Mouse (Mus musculus): ENCODE data around the gene Pacrg. TPM values are rescaled to one million over a fixed set of nuclear protein-coding genes. Genes with fewer than 3 reads are reported as not detected.

The Pacrg gene
- polyA plus RNA-seq, 1 experiment from 2014 or later = 1.0 TPM

DNA sequence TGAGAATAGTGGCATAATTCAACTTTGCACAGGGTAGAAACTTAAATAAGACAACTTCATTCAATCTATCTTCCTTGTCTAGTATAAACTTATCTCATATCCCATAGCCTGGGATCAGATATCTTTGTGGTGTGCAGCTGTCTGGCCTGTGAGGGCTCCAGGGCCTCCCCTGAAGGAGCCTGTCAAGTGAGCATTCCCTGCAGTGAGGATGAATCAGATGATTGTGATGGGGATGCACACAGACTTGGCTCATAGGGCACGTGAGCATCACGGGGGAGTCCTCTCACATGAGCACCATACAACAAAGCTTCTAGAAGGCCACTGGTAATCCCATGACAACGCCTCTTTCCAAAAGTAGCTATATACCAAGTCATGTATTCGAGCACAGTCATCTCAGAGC is 291.1 kb downstream of the Pacrg start:
- Histone ChIP-seq H3K36me3 (no peaks in the 10 kb centered on the region), H3K4me2 (no peak overlapping the region), H3K9ac (no peak overlapping the region), H3K27ac (no peak overlapping the region), H3K9me3 (replicated peaks) (no peaks in the 10 kb centered on the region), H3K27me3 (no peaks in the 10 kb centered on the region), H3K4me1 (replicated peaks) (peaks cover 23% of the 10 kb centered on the region), H3K4me3 (no peak overlapping the region)
- ATAC-seq (replicated peaks; ENCODE audit: insufficient number of reproducible peaks, insufficient read depth, low FRiP score, low read depth) = no peak
- WGBS = 86% methylated on average over 4 of the region's 4 CpGs

DNA sequence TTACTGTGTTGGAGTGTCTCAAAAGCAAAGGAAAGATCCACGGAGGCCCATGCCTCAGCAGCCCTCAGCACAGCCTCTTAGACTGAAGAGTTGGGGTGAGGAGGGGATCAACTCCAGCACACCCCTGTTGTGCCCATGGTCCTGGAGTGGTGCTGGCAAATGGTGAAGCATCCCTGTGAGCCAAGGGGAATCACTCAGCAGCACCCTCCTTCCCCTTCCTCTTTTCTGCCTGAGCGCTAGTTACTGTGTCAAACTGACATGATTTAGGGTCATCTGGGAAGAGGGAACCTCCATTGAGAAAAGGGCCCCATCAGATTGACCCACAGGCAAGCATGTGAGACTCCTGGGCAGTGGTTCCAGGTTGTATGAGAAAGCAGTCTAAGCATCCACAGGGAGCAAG is 299.3 kb downstream of the Pacrg start:
- no peaks in the 10 kb centered on the region for H3K36me3 ChIP-seq
- 66% methylated on average over 2 of the region's 2 CpGs for WGBS
- H3K4me2 ChIP-seq = no peak overlapping the region
- H3K9me3 ChIP-seq (replicated peaks) = no peaks in the 10 kb centered on the region
- H3K9ac ChIP-seq = no peak overlapping the region
- no peak overlapping the region for H3K4me3 ChIP-seq
- H3K27ac ChIP-seq = no peak overlapping the region
- no peaks in the 10 kb centered on the region for H3K27me3 ChIP-seq
- ATAC-seq (replicated peaks; ENCODE audit: insufficient number of reproducible peaks, insufficient read depth, low FRiP score, low read depth) = no peak
- no peaks in the 10 kb centered on the region for H3K4me1 ChIP-seq (replicated peaks)

DNA sequence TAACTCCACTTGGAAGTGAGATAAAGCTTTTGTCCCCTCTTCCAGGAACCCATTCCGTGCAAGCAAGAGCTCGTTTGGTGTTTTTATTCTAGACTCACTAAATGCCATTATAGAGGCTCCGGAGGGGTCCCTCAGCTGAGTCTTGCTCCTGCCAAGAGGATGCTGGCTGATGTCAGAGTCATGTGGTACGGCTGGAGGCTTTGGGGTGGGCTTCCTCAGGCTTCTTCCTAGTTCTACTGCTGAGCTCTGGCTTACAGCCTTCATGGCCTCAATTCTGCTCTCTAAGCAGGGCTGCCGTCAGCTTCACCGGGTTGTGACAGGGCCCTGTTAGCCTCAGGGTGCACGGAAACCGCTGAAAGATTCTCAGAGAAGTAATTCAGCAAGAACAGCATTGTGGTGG is 305.9 kb downstream of the Pacrg start:
- Histone ChIP-seq H3K36me3 (no peaks in the 10 kb centered on the region), H3K4me2 (no peak overlapping the region; the same call in 1 of the 2 replicates), H3K4me1 (replicated peaks) (peaks cover 6% of the 10 kb centered on the region), H3K9me3 (replicated peaks) (no peaks in the 10 kb centered on the region), H3K27me3 (no peaks in the 10 kb centered on the region), H3K9ac (no peak overlapping the region), H3K4me3 (no peak overlapping the region), H3K27ac (no peak overlapping the region)
- 51% methylated on average over 8 of the region's 8 CpGs for WGBS
- no peak for ATAC-seq (replicated peaks; ENCODE audit: insufficient number of reproducible peaks, insufficient read depth, low FRiP score, low read depth)

DNA sequence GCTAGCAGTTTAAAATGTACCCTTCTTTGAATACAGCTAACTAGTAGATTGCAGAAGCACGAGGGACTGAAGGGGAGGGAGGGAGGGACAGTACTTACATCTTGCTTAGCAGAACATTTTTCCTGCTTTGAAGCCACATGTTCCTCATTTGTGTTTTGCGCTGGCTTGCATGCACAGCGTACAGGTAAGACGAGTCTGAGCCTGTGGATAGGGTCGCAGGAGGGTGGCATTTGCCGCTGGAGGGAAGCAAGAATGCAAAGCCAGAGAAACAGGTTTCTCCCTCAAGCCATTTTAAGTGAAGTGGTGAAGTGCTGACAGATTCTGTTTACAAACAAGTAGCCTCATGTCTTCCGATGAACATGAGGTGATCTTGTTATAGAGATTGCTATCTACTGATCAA is 306.6 kb downstream of the Pacrg start:
- no peaks in the 10 kb centered on the region for H3K27me3 ChIP-seq
- no peak for ATAC-seq (replicated peaks; ENCODE audit: insufficient number of reproducible peaks, insufficient read depth, low FRiP score, low read depth)

DNA sequence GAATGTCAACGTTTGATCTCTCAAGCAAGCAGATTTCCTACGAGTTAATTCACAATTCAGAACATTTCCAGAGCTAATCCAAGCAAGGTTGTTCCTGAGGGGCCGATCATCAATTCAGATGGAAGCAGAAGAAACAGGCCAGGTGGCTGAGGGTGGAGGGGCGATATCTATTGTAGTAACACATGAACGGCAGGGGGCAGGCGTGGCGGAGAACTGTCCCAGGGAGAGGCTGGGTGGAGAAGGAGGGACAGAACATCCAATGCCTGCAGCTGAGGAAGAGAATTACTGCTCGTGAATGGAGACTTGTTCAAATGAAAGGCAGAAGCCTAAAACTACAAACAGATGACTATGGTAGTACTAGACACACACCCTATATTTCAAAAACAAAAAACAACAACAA is 309.1 kb downstream of the Pacrg start:
- no peak overlapping the region for H3K4me2 ChIP-seq
- no peak for ATAC-seq (replicated peaks; ENCODE audit: insufficient number of reproducible peaks, insufficient read depth, low FRiP score, low read depth)

More for the DNA sequence above, 306.6 kb downstream of the Pacrg start:
- H3K4me1 ChIP-seq (replicated peaks) = peaks cover 6% of the 10 kb centered on the region
- H3K27ac ChIP-seq = no peak overlapping the region
- no peaks in the 10 kb centered on the region for H3K9me3 ChIP-seq (replicated peaks)
- no peak overlapping the region for H3K9ac ChIP-seq
- no peak overlapping the region for H3K4me2 ChIP-seq
- no peaks in the 10 kb centered on the region for H3K36me3 ChIP-seq
- no peak overlapping the region for H3K4me3 ChIP-seq
- WGBS = 64% methylated on average over 7 of the region's 7 CpGs

DNA sequence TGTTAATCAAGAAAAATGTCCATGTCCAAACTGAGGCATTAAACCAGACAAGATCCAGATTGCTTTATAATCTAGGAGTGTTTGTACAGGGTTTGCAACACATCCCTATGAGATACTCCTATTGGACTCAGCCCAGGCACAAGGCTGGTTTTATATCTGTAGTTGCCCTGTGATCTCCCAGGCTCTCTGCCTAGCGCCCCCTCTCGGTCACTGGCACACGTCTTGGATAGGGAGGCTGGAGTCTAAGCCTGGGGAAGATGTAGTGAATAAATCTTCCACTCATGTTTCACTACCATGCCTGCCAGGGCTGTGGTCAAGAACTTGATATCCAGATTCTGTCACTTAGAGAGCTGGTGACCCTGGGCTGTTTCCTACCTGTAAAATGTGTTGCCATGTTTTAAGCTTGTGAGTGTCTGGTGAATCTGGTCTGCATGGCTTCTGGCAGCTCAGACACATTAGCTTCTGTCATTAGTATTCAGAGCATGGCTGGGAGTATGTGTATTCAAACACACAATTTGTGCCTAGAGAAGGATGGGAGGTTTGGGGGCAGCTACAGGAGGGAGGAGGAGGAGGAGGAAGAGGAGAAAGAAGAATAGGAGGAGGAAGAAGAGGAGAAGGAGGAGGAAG is 310.7 kb downstream of the Pacrg start:
- Histone ChIP-seq H3K9ac (no peak overlapping the region), H3K4me2 (no peak overlapping the region), H3K27me3 (no peaks in the 10 kb centered on the region), H3K27ac (no peak overlapping the region), H3K4me1 (replicated peaks) (peaks cover 6% of the 10 kb centered on the region), H3K36me3 (no peaks in the 10 kb centered on the region), H3K9me3 (replicated peaks) (no peaks in the 10 kb centered on the region), H3K4me3 (no peak overlapping the region)
- no peak for ATAC-seq (replicated peaks; ENCODE audit: insufficient number of reproducible peaks, insufficient read depth, low FRiP score, low read depth)
- 64% methylated on average over 3 of the region's 3 CpGs for WGBS

More for the DNA sequence above, 309.1 kb downstream of the Pacrg start:
- Histone ChIP-seq H3K9ac (no peak overlapping the region), H3K27ac (no peak overlapping the region), H3K4me3 (no peak overlapping the region), H3K27me3 (no peaks in the 10 kb centered on the region), H3K9me3 (replicated peaks) (no peaks in the 10 kb centered on the region), H3K36me3 (no peaks in the 10 kb centered on the region), H3K4me1 (replicated peaks) (peaks cover 6% of the 10 kb centered on the region)
- 39% methylated on average over 8 of the region's 8 CpGs for WGBS

DNA sequence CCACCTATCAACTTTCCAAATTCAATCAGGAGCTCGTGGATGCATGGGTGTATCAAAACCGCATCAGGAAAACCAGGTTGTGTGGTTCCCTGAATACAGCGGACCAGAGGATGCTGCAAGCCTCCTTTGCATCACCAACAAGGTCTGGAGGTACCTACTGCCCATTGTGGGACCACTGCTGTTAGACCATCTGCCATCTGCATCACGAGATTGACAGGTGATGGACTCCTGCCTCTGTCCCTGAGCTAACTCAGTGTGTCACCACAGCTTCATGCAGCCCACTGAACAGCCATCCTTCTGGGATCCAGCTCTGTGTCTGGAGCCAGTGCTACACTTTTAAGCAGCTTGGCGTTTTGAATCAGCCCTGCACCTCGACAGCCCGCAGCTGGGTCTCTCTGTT is 318.8 kb downstream of the Pacrg start:
- no peak overlapping the region for H3K4me3 ChIP-seq
- WGBS = 86% methylated on average over 7 of the region's 7 CpGs
- no peak overlapping the region for H3K9ac ChIP-seq
- ATAC-seq (replicated peaks; ENCODE audit: insufficient number of reproducible peaks, insufficient read depth, low FRiP score, low read depth) = no peak
- no peak overlapping the region for H3K4me2 ChIP-seq
- no peaks in the 10 kb centered on the region for H3K36me3 ChIP-seq
- H3K4me1 ChIP-seq (replicated peaks) = peaks cover 4% of the 10 kb centered on the region; the same call in 1 of the 2 replicates
- no peak overlapping the region for H3K27ac ChIP-seq
- no peaks in the 10 kb centered on the region for H3K9me3 ChIP-seq (replicated peaks)
- no peaks in the 10 kb centered on the region for H3K27me3 ChIP-seq

DNA sequence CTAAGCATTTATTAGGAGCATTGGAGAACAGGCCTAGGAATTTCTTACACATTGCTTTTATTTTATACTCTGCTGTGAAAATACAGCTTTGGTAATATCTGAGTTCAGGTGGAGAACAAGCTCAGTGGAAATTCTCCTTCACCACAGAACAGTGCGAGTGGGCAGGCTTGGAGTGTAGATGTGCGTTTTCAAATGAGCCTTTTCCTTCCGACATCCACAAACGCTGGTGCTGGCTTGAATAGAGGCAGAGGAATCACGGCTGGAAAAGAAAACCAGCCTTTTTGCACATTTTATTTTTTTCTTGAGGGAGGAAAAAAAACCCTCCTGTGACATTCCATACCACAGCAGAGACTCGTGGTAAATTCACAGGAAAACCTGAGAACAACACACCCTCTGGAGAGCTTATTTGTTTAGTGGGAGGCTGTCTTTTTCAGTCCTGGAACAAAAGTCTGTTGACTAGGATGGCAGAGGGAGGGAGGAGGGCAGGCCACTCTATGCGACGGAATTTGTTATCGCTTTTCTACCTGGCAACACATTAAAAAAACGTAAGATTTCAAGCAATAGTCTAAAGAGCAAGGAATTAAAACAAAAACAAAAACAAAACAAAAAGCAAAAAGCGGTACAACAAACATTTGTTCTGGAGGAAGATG is 320.5 kb downstream of the Pacrg start:
- Histone ChIP-seq H3K4me3 (no peak overlapping the region), H3K4me2 (no peak overlapping the region; the same call in 1 of the 2 replicates), H3K9ac (no peak overlapping the region), H3K9me3 (replicated peaks) (no peaks in the 10 kb centered on the region), H3K36me3 (no peaks in the 10 kb centered on the region), H3K27me3 (no peaks in the 10 kb centered on the region), H3K4me1 (replicated peaks) (peaks cover 4% of the 10 kb centered on the region; the same call in 1 of the 2 replicates), H3K27ac (no peak overlapping the region)
- ATAC-seq (replicated peaks; ENCODE audit: insufficient number of reproducible peaks, insufficient read depth, low FRiP score, low read depth) = no peak
- 48% methylated on average over 11 of the region's 11 CpGs for WGBS

DNA sequence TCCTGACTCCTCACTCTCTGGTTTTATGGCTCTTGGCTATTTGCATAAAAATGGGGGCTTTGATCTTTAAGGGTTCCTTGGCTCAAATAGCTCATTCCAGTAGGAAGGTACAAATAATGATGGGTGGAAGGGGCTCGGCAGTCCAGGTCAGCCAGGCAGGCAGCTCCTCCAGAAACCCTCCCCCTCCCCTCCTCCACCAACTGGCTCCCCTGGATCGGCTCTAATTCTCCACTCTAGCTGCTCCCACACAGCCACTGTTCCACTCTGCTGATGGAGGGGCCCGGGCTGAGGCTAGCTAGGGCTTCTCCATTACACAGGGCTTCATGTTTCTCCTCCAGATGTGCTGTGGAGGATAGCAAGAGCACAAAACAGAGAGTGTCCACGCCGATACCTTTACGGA is 325.3 kb downstream of the Pacrg start:
- H3K36me3 ChIP-seq = no peaks in the 10 kb centered on the region
- no peak overlapping the region for H3K4me2 ChIP-seq
- WGBS = 69% methylated on average over 6 of the region's 6 CpGs
- no peak overlapping the region for H3K27ac ChIP-seq
- H3K9ac ChIP-seq = no peak overlapping the region
- no peaks in the 10 kb centered on the region for H3K27me3 ChIP-seq
- no peak overlapping the region for H3K4me3 ChIP-seq
- no peaks in the 10 kb centered on the region for H3K4me1 ChIP-seq (replicated peaks)
- ATAC-seq (replicated peaks; ENCODE audit: insufficient number of reproducible peaks, insufficient read depth, low FRiP score, low read depth) = no peak
- H3K9me3 ChIP-seq (replicated peaks) = no peaks in the 10 kb centered on the region

DNA sequence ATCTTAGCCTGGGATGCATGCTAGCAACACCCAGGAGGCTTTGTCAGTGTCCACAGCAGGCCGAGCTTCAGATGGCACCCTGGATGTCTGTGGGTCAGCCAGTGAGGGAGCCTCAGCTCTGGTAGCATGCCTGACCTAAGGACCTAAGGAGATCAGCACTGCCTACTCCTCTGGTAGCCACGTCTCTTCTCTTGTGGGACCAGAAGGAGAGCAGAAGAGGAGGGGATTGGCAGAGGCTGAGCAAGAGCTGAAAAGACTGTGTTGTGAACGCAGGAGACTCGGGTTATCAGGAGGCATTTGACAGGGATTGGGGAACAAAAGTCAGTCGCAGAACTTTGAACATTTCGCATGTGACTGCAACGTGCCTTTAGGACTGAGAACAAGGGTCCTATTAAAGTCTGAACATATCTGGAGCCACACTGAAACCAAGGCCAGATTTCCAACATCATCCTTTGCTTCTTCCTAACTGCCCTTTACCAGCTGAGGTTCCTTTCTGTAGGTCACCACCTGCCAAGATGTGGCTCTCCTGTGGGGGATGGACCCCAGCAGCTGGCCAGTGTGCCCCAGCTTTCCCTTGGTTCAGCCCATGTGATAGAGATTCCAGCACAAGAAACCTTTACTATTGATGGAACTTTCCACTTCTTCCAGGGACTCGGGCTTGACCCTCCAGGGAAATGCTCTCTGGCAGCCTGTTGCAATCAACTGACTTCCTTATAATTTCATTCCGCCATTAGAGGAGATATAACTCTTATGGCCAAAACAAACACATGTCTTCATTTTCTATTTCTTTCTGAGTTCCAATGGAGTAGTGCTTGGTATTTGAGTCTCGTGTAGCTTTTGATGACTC is 329.0 kb downstream of the Pacrg start:
- H3K4me1 ChIP-seq (replicated peaks) = peaks cover 7% of the 10 kb centered on the region
- H3K27ac ChIP-seq = no peak overlapping the region
- H3K36me3 ChIP-seq = no peaks in the 10 kb centered on the region
- no peak overlapping the region for H3K4me2 ChIP-seq
- no peak overlapping the region for H3K4me3 ChIP-seq
- 67% methylated on average over 10 of the region's 10 CpGs for WGBS
- ATAC-seq (replicated peaks; ENCODE audit: insufficient number of reproducible peaks, insufficient read depth, low FRiP score, low read depth) = no peak
- no peaks in the 10 kb centered on the region for H3K9me3 ChIP-seq (replicated peaks)
- H3K9ac ChIP-seq = no peak overlapping the region
- H3K27me3 ChIP-seq = no peaks in the 10 kb centered on the region

DNA sequence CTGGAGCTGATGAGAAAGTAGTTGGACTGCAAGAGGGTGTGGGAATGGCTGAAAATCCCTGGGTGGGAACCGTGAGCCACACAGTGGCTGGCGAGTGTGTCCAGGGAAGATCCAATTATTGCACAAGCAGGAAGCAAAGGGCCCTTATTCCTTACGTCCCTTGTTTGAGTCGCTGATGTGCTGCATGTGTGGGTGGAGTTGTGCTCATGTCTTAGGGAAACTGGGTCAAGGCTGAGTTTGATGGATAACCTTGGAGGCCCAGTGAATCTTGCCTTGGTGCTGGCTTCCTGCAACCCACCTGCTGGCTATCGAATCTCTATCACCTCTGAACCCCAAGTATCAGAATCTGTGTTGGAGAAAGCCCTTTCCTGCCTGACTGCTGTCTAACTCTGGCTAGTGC is 329.6 kb downstream of the Pacrg start:
- 76% methylated on average over 5 of the region's 5 CpGs for WGBS
- Histone ChIP-seq H3K4me1 (replicated peaks) (peaks cover 7% of the 10 kb centered on the region), H3K9me3 (replicated peaks) (no peaks in the 10 kb centered on the region), H3K9ac (no peak overlapping the region), H3K27ac (no peak overlapping the region), H3K4me2 (no peak overlapping the region), H3K27me3 (no peaks in the 10 kb centered on the region), H3K4me3 (no peak overlapping the region), H3K36me3 (no peaks in the 10 kb centered on the region)
- ATAC-seq (replicated peaks; ENCODE audit: insufficient number of reproducible peaks, insufficient read depth, low FRiP score, low read depth) = no peak

Measured in heart, embryonic 15.5 days (tissue).